Mouse (Mus musculus) liver, adult 2 months (tissue): ENCODE measurements around the gene Trim65.

Source experiments
- CTCF ChIP-seq: fragments of 200-500 bp; IDR thresholded peaks from 2 replicates; pipeline ENCODE4 v1.5.1; 2011; ENCODE audit warnings: low read depth, low read length, control low read depth
- POLR2A ChIP-seq: fragments of 200-500 bp; IDR thresholded peaks from 2 replicates; pipeline ENCODE4 v1.6.1; 2011; ENCODE audit warnings: low read length, control low read depth; ENCODE audit not compliant: insufficient read depth; ENCODE audit errors: extremely low read depth

DNA sequence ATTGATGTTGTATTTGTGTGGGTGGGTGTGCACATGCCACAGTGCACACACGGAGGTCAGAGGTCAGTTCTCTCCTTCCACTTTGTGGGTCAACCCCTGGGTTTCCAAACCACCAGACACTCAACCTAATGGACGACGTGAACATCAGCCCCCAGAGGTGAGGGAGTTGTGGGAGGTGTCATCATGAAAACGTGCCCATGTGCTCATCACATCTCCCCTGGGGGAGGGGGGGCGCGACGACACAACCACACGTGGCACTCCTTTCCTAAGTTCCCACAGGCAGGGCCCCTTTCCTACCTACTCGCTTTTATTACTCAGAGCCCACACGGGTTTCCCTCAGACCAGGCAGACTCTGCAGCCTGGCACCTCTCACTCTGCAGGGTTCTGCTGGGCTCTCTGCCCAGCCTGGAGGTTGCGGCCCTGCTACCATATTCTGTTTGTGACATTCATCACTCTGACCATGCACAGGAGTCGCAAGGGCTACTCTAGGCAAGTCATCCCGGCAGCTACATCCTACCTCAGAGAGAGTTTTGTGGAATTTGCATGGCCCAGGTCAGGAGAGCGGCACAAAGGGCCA is 47.7 kb downstream of the Trim65 start:
- no peak for TF ChIP-seq POLR2A
- no peak for TF ChIP-seq CTCF
